Mouse (Mus musculus) kidney, adult 2 months (tissue): ENCODE results near the gene Cpm. TPM values are rescaled to one million over a fixed set of nuclear protein-coding genes. Genes with fewer than 3 reads are reported as not detected.

Experiments
- DNase-seq: peaks from one replicate; pipeline ENCODE4 v3.0.0; 2021
- H3K27ac ChIP-seq: fragments of 200-500 bp; 2 replicates; pipeline ENCODE4 v1.5.1; 2012; ENCODE audit warnings: low read depth, low read length, control low read depth, inconsistent platforms; ENCODE audit not compliant: insufficient read depth
- H3K27me3 ChIP-seq: fragments of 200-500 bp; replicated peaks from 2 replicates; pipeline ENCODE4 v1.6.1; 2012; ENCODE audit warnings: mild to moderate bottlenecking, moderate library complexity, low read length, inconsistent platforms; ENCODE audit not compliant: control insufficient read depth, insufficient read depth
- H3K36me3 ChIP-seq: fragments of 200-500 bp; 2 replicates; pipeline ENCODE4 v1.6.1; 2012; ENCODE audit warnings: mild to moderate bottlenecking, moderate library complexity, low read length, inconsistent platforms; ENCODE audit not compliant: control insufficient read depth, insufficient read depth
- H3K4me1 ChIP-seq: fragments of 200-500 bp; 2 replicates; pipeline ENCODE4 v1.6.1; 2011; ENCODE audit warnings: low read length; ENCODE audit not compliant: control insufficient read depth, insufficient read depth
- H3K4me3 ChIP-seq: fragments of 200-500 bp; 2 replicates; pipeline ENCODE4 v1.5.1; 2011; ENCODE audit warnings: mild to moderate bottlenecking, low read depth, low read length, control low read depth; ENCODE audit not compliant: insufficient read depth
- CTCF ChIP-seq: fragments of 200-500 bp; conservative IDR thresholded peaks from 2 replicates; pipeline ENCODE4 v1.5.1; 2011; ENCODE audit warnings: low read depth, mild to moderate bottlenecking, control low read depth, low read length, moderate library complexity, mixed read lengths; ENCODE audit not compliant: insufficient read depth, insufficient read length
- POLR2A ChIP-seq: fragments of 200-500 bp; IDR thresholded peaks from one replicate; pipeline ENCODE4 v1.6.1; 2011; ENCODE audit warnings: low read depth, low read length, control low read depth
- WGBS: fragments of 180-500 bp; shearing (Covaris S2); methylation state at CpG from one replicate; pipeline ENCODE4 v1.1.7; 2018; 5-methylcytosine and 5-hydroxymethylcytosine counted together
- polyA plus RNA-seq: library from polyadenylated mRNA; depleted of rRNA; stranded (reverse); fragments of >200 nt; gene quantifications from 2 replicates; pipeline ENCODE4 v1.2.3, GENCODE M21; 2012

Cpm gene
- polyA plus RNA-seq, 1 experiment: 37.2 TPM

- H3K4me3 ChIP-seq: no peak overlapping the region
- H3K36me3 ChIP-seq: no peaks in the 10 kb centered on the region
- TF ChIP-seq CTCF (no peak), POLR2A (no peak)
- no peak for DNase-seq
- no peaks in the 10 kb centered on the region for H3K27me3 ChIP-seq
- WGBS: 90% methylated on average over 3 of the region's 3 CpGs
- H3K27ac ChIP-seq: peak overlapping the region; percentile 99
- H3K4me1 ChIP-seq: peaks cover 30% of the 10 kb centered on the region
Measured at GRCm38 (mm10) chr10:117716686-117717085, 87.4 kb downstream of the Cpm start.

GRCm38 (mm10) chr10:117717583-117717982 lies 88.3 kb downstream of the Cpm start:
- H3K36me3 ChIP-seq: no peaks in the 10 kb centered on the region
- H3K27ac ChIP-seq: peak overlapping the region; percentile 99
- no peaks in the 10 kb centered on the region for H3K27me3 ChIP-seq
- TF ChIP-seq POLR2A (no peak), CTCF (no peak)
- 1% methylated on average over 4 of the region's 4 CpGs for WGBS
- H3K4me1 ChIP-seq: peaks cover 22% of the 10 kb centered on the region; the same call in 1 of the 2 replicates
- peak; percentile 88 for DNase-seq
- H3K4me3 ChIP-seq: no peak overlapping the region

- Histone ChIP-seq H3K27me3 (no peaks in the 10 kb centered on the region), H3K27ac (peak overlapping the region; percentile 99), H3K36me3 (no peaks in the 10 kb centered on the region), H3K4me1 (peaks cover 22% of the 10 kb centered on the region; the same call in 1 of the 2 replicates), H3K4me3 (no peak overlapping the region)
- WGBS: 35% methylated on average over 19 of the region's 19 CpGs
- DNase-seq: peak; percentile 96
- TF ChIP-seq POLR2A (no peak), CTCF (no peak)
Measured at GRCm38 (mm10) chr10:117718161-117719119, 89.1 kb downstream of the Cpm start.

DNA sequence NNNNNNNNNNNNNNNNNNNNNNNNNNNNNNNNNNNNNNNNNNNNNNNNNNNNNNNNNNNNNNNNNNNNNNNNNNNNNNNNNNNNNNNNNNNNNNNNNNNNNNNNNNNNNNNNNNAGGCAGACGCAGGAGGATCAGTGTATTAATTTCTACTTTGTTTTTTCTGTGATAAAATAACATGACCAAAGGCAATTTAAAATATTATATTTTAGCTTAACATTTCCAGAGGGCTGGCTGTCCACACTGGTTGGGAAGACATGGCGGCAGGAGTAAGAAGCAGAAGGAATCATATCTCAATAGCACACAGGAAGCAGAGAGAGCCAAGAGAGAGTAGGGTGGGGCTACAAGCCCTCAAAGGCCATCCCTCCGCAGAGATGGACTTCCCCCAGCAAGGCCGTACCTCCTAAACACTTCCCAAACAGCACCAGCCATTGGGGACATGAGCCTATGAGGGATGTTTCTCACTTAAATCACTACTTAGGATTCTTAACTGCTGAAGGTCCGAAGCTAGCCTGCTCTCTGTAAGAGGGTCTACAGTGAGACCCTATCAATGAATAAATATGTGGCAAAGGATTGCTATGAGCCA lies 94.9 kb downstream of the Cpm start:
- DNase-seq: no peak
- no peaks in the 10 kb centered on the region for H3K27me3 ChIP-seq
- no peaks in the 10 kb centered on the region for H3K36me3 ChIP-seq
- no peaks in the 10 kb centered on the region for H3K4me1 ChIP-seq
- H3K4me3 ChIP-seq: no peak overlapping the region
- TF ChIP-seq POLR2A: no peak
- TF ChIP-seq CTCF: no peak
- H3K27ac ChIP-seq: no peak overlapping the region
- WGBS: 80% methylated on average over 5 of the region's 5 CpGs

GRCm38 (mm10) chr10:117724804-117725361 lies 95.6 kb downstream of the Cpm start:
- no peaks in the 10 kb centered on the region for H3K4me1 ChIP-seq
- no peak overlapping the region for H3K27ac ChIP-seq
- no peak for DNase-seq
- H3K27me3 ChIP-seq: no peaks in the 10 kb centered on the region
- no peaks in the 10 kb centered on the region for H3K36me3 ChIP-seq
- 91% methylated on average over 3 of the region's 3 CpGs for WGBS
- no peak for TF ChIP-seq POLR2A
- TF ChIP-seq CTCF: no peak
- no peak overlapping the region for H3K4me3 ChIP-seq

DNA sequence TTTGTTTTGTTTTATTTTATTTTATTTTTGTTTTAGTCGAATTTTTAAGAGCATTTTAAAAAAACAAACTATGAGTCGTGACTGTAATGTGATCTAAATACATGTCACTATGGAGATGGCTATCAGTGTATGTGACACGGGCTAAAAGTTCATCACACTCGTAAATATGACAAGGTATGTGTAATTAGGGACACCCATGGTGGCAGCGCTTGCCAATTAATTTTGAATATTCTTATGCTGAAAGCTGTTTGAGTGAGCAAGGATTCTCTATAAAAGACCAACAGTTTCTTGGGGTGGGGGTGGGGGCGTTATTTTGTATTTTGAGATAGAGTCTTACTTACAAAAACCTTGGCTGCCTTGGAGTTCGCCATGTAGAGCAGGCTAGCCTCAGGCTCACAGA lies 96.4 kb downstream of the Cpm start:
- no peak for DNase-seq
- no peaks in the 10 kb centered on the region for H3K27me3 ChIP-seq
- no peak overlapping the region for H3K27ac ChIP-seq
- H3K36me3 ChIP-seq: no peaks in the 10 kb centered on the region
- TF ChIP-seq CTCF: no peak
- TF ChIP-seq POLR2A: no peak
- H3K4me1 ChIP-seq: no peaks in the 10 kb centered on the region
- WGBS: 65% methylated on average over 7 of the region's 7 CpGs
- no peak overlapping the region for H3K4me3 ChIP-seq

GRCm38 (mm10) chr10:117726350-117726749 lies 97.0 kb downstream of the Cpm start:
- Histone ChIP-seq H3K4me3 (no peak overlapping the region), H3K4me1 (0 out of 2 replicates have a peak, but pooled peaks cover under 1% of the 10 kb centered on the region), H3K27me3 (no peaks in the 10 kb centered on the region), H3K36me3 (no peaks in the 10 kb centered on the region), H3K27ac (no peak overlapping the region)
- TF ChIP-seq CTCF: no peak
- no peak for TF ChIP-seq POLR2A
- no peak for DNase-seq
- WGBS: 92% methylated on average over 4 of the region's 4 CpGs
